Mouse (Mus musculus): ENCODE results near the gene Gm21312. TPM values are rescaled to one million over a fixed set of nuclear protein-coding genes. Genes with fewer than 3 reads are reported as not detected.
"Not testable (repeated sequence)": the region's sequence is repeated elsewhere in the genome, so short reads cannot be mapped to it uniquely, and the experiment has no call there.

Gene Gm21312
- not detected for polyA plus RNA-seq (2017; shearing (Covaris generic))

DNA sequence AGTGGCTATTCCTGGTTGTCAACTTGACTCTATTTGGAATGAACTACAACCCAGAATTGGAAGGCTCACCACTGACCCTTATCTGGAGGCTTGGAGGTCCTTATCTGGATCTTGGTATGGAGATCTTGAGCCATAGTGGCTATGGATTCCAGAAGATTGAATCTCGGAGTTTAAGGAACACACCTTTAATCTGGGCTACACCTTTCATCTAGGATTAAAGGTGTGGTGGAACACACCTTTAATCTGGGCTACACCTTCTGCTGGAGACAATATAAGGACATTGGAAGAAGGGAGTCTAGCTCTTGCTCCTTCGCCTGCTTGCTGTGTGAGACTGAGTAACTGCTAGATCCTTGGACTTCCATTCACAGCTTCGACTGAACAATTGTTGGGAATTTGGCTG is at the start of gene Gm21312:
Gm21312 (plus strand) TSS at position 301 of the 400 bp plus-strand sequence.
- ATAC-seq = not testable (repeated sequence)

DNA sequence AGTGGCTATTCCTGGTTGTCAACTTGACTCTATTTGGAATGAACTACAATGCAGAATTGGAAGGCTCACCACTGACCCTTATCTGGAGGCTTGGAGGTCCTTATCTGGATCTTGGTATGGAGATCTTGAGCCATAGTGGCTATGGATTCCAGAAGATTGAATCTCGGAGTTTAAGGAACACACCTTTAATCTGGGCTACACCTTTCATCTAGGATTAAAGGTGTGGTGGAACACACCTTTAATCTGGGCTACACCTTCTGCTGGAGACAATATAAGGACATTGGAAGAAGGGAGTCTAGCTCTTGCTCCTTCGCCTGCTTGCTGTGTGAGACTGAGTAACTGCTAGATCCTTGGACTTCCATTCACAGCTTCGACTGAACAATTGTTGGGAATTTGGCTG is 34.1 kb upstream of the Gm21312 start, which contains the start of gene Gm21293:
Gm21293 (plus strand) TSS at position 301 of the 400 bp plus-strand sequence.
- ATAC-seq = not testable (repeated sequence)

DNA sequence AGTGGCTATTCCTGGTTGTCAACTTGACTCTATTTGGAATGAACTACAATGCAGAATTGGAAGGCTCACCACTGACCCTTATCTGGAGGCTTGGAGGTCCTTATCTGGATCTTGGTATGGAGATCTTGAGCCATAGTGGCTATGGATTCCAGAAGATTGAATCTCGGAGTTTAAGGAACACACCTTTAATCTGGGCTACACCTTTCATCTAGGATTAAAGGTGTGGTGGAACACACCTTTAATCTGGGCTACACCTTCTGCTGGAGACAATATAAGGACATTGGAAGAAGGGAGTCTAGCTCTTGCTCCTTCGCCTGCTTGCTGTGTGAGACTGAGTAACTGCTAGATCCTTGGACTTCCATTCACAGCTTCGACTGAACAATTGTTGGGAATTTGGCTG is 25.6 kb upstream of the Gm21312 start, which contains the start of gene Gm6763:
Gm6763 (plus strand) TSS at position 301 of the 400 bp plus-strand sequence.
- ATAC-seq = not testable (repeated sequence)

DNA sequence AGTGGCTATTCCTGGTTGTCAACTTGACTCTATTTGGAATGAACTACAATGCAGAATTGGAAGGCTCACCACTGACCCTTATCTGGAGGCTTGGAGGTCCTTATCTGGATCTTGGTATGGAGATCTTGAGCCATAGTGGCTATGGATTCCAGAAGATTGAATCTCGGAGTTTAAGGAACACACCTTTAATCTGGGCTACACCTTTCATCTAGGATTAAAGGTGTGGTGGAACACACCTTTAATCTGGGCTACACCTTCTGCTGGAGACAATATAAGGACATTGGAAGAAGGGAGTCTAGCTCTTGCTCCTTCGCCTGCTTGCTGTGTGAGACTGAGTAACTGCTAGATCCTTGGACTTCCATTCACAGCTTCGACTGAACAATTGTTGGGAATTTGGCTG is 17.1 kb upstream of the Gm21312 start, which contains the start of gene Gm8764:
Gm8764 (plus strand) TSS at position 301 of the 400 bp plus-strand sequence.
- not testable (repeated sequence) for ATAC-seq

DNA sequence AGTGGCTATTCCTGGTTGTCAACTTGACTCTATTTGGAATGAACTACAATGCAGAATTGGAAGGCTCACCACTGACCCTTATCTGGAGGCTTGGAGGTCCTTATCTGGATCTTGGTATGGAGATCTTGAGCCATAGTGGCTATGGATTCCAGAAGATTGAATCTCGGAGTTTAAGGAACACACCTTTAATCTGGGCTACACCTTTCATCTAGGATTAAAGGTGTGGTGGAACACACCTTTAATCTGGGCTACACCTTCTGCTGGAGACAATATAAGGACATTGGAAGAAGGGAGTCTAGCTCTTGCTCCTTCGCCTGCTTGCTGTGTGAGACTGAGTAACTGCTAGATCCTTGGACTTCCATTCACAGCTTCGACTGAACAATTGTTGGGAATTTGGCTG is 8.6 kb upstream of the Gm21312 start, which contains the start of gene Gm21304:
Gm21304 (plus strand) TSS at position 301 of the 400 bp plus-strand sequence.
- ATAC-seq = not testable (repeated sequence)

DNA sequence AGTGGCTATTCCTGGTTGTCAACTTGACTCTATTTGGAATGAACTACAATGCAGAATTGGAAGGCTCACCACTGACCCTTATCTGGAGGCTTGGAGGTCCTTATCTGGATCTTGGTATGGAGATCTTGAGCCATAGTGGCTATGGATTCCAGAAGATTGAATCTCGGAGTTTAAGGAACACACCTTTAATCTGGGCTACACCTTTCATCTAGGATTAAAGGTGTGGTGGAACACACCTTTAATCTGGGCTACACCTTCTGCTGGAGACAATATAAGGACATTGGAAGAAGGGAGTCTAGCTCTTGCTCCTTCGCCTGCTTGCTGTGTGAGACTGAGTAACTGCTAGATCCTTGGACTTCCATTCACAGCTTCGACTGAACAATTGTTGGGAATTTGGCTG is 8.4 kb downstream of the Gm21312 start, which contains the start of gene Gm20765:
Gm20765 (plus strand) TSS at position 301 of the 400 bp plus-strand sequence.
- not testable (repeated sequence) for ATAC-seq

DNA sequence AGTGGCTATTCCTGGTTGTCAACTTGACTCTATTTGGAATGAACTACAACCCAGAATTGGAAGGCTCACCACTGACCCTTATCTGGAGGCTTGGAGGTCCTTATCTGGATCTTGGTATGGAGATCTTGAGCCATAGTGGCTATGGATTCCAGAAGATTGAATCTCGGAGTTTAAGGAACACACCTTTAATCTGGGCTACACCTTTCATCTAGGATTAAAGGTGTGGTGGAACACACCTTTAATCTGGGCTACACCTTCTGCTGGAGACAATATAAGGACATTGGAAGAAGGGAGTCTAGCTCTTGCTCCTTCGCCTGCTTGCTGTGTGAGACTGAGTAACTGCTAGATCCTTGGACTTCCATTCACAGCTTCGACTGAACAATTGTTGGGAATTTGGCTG is 16.9 kb downstream of the Gm21312 start, which contains the start of gene Gm4340:
Gm4340 (plus strand) TSS at position 301 of the 400 bp plus-strand sequence.
- not testable (repeated sequence) for ATAC-seq

DNA sequence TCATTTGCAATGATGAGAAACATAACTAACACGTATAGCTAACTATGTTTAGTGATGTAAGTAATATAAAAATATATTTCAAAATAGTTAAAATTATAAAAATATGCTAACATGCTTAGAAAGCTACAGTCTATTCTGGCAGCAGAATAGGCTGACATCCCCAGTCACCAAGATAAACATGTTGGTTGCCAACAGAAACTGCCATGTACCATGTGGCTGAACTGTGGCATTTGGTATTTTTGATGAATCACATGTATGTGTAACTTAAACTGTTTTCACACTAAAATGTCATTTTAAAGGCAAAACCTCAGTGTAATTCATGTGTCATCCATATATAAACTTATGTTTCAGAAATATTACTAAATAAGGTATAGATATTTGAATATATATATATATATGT is 32.8 kb downstream of the Gm21312 start:
- no peak for ATAC-seq

DNA sequence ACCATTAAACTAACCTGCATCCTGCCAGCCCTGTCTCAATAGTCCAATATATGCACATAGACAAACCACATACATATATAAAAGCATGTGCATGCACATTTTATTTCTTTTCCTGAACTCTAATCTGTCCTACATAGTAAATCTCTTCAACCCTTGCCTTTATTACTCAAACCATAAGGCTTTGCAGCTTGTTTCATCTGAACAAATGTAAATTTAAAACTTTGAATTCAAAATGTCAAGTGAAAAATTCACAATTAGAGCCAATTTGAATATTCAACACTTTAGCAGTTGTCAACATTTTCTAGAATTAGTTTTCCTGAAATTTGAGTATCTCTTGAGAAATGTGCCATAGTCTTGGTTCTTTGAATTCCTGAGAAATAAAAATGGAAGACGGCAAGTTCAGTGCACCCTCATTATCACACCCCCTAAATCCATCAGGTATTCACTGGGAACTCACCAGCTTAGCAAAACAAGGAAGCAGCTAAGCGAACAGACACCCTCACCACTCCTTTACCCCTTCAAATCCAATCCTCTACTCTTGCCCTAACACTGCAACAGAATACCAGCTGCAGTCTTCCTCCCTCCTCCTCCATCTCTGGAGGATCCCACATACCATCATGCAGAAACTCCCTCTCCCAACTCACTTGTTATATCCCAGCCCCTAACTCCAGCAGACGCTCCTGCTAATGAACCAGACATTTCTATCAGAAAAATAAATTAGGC is 33.6 kb downstream of the Gm21312 start:
- no peak for ATAC-seq

DNA sequence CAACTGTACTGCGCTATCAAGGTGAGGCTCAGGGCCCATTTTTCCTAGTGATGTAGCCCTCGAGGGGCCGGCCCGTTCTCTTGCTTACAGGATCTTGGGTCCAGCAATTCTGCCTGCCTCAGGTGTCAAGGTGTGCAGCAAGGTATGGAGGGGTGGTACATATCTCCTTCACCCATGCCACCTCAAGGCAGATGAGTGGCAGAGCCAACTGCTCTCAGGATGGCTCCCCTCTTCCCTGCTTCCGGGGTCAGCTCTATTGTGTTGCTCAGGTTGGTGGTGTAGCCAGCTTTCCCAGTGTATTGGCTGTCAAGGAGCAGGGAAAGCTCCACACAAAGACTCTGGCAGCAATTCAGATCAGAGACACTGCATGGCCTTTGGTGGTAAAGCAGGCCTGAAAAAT is 37.7 kb downstream of the Gm21312 start:
- no peak for ATAC-seq

DNA sequence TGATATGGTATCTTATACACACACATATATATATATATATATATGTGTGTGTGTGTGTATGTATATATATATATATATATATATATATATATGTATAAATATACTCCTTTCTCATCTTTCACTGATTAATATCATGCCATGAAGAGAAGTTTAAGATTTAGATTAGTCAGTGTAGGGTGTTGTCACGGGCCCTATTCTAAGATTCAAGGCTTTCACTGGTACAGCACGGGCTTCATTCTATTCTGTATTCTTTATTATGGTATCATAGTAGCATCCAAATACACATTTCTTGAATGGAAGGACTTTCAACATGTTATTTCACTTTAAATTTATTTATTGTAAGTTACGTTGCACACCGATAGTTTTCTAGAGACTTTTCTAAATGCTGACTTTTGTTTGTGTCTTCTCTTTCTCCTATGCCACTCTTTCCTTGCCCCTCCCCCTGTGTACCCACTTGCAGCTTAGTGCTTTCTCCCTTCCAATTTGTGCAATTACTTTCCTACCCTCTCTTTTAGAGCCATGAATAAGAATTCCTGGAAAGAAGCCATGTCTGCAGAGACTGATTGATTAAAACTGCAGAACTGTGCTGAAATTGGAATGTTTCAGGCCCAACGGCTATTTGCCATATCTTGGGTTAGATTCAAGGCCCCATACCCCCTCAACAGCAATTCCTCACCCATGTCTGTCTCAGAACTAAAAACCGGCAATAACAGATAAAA is 43.6 kb downstream of the Gm21312 start:
- ATAC-seq = no peak

Other genes starting within 250 kb of the Gm21312 start
- gene Gm21293, start 34.0 kb upstream of the Gm21312 start, polyA plus RNA-seq (2017; shearing (Covaris generic)) = not detected
- gene Gm6763, start 25.5 kb upstream of the Gm21312 start, polyA plus RNA-seq (2017; shearing (Covaris generic)) = not detected
- gene Gm8764, start 17.0 kb upstream of the Gm21312 start, polyA plus RNA-seq (2017; shearing (Covaris generic)) = not detected
- gene Gm21304, start 8.5 kb upstream of the Gm21312 start, polyA plus RNA-seq (2017; shearing (Covaris generic)) = not detected
- not detected for gene Gm20765, start 8.5 kb downstream of the Gm21312 start, polyA plus RNA-seq (2017; shearing (Covaris generic))
- gene Gm4340, start 17.0 kb downstream of the Gm21312 start, polyA plus RNA-seq (2017; shearing (Covaris generic)) = not detected

All from CD4-positive, CD25-positive, alpha-beta regulatory T cell, adult 4 months (primary cell).